Mouse (Mus musculus): ENCODE data around the gene AC134908.4.

DNA sequence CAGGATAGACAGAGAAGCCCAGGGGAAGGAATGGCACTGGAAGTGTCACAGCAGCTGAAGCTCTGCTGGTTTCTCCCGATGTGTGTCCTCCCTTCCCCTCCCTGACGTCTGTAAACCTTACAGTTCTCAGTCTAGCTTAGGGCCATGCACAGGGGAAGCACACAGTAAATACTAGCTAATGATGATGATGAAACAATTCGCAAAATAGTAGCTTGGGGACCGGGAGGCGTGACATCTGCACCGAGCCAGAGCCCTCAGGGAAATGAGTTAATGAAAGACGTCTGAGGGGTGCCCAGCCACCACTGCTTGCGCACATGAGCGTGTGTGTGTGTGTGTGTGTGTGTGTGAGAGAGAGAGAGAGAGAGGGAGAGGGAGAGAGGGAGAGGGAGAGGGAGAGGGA, 26.1 kb downstream of the AC134908.4 start:
- TF ChIP-seq POLR2A (IDR thresholded peaks at IDR 0.05; ENCODE audit: borderline replicate concordance, extremely low read depth, insufficient read depth, insufficient read length, poor library complexity, severe bottlenecking): no peak
- TF ChIP-seq CTCF (IDR thresholded peaks at IDR 0.05; ENCODE audit: borderline replicate concordance, extremely low read depth, insufficient read depth, insufficient read length): no peak

All from brain, embryonic 14.5 days (tissue).